27 mouse cellular contexts compared by ENCODE assay signal in the genomic region with DNA sequence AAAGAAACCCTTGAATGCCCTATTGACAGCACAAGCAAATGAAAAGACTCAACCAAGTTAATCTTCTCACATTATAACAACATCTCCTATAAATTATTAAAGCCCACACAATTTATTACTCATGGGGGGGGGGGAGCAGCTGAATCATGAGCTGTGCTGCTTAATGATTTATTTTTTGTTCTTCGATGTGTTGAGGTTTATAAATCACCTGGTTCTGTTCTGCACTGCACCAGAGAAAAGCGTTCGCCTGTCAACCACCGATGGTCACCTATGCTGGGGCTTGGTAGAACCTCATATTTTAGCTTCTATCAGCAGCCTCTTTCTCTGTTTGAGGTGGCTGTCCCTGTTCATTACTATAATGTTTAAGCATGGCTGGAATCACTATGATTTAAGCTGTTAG.
"Had no signal": no experiment of that assay in that cellular context is flagged by ENCODE, and none has a peak within 500 bp of the region (broad histone marks: within the 10 kb centered on the region; RNA-seq: fewer than 3 reads in every experiment).

No protein-coding gene starts in this region.

- DNase-seq: gastrocnemius, adult 2 months; gastrocnemius, postnatal 10 days; gastrocnemius, postnatal 25 days; heart, adult 2 months; heart, postnatal 10 days; heart, postnatal 4 days; kidney, postnatal 36 days; liver; liver, embryonic 13.5 days; liver, postnatal 0 days had no signal

- H3K27me3 ChIP-seq: heart, embryonic 12.5 days; hindbrain, embryonic 12.5 days; intestine, embryonic 15.5 days; limb, embryonic 12.5 days; liver, embryonic 13.5 days; liver, embryonic 15.5 days had no signal

- H3K4me1 ChIP-seq: hindbrain, embryonic 12.5 days; liver, embryonic 13.5 days had no signal

- H3K4me3 ChIP-seq: gastrocnemius, adult 2 months; heart, adult 2 months; heart, embryonic 10.5 days; heart, embryonic 12.5 days; hindbrain, embryonic 10.5 days; hindbrain, embryonic 12.5 days; intestine, embryonic 15.5 days; layer of hippocampus, adult 2 months; left cerebral cortex, adult 2 months; limb, embryonic 10.5 days; limb, embryonic 12.5 days; liver, embryonic 13.5 days; liver, embryonic 15.5 days had no signal

- H3K9me3 ChIP-seq: heart, embryonic 10.5 days; heart, embryonic 12.5 days; hindbrain, embryonic 10.5 days; hindbrain, embryonic 12.5 days; intestine, embryonic 15.5 days; limb, embryonic 10.5 days; limb, embryonic 12.5 days; liver, embryonic 13.5 days; liver, embryonic 15.5 days had no signal

- H3K9ac ChIP-seq: heart, embryonic 12.5 days; hindbrain, embryonic 12.5 days; hindbrain, embryonic 14.5 days; intestine, embryonic 15.5 days; limb, embryonic 12.5 days; liver, embryonic 13.5 days; liver, embryonic 15.5 days; liver, postnatal 0 days had no signal

- ATAC-seq: forebrain, embryonic 16.5 days; hindbrain, embryonic 16.5 days; inflammation-experienced regulatory T-cells, adult 6 months; intestine, embryonic 15.5 days; intestine, postnatal 0 days; liver, postnatal 0 days had no signal

- H3K27ac ChIP-seq: gastrocnemius, adult 2 months; heart, adult 2 months; heart, embryonic 10.5 days; hindbrain, embryonic 10.5 days; hindbrain, embryonic 12.5 days; hindbrain, embryonic 14.5 days; intestine, embryonic 15.5 days; kidney, postnatal 0 days; layer of hippocampus, adult 2 months; left cerebral cortex, adult 2 months; limb, embryonic 10.5 days; limb, embryonic 12.5 days; liver, embryonic 13.5 days; liver, embryonic 15.5 days had no signal

- H3K36me3 ChIP-seq: heart, embryonic 10.5 days; heart, embryonic 12.5 days; hindbrain, embryonic 10.5 days; hindbrain, embryonic 12.5 days; intestine, embryonic 15.5 days; limb, embryonic 10.5 days; limb, embryonic 12.5 days; liver, embryonic 13.5 days; liver, embryonic 15.5 days had no signal

- H3K4me2 ChIP-seq: hindbrain, embryonic 12.5 days; hindbrain, embryonic 14.5 days; intestine, embryonic 15.5 days; limb, embryonic 12.5 days; liver, embryonic 11.5 days; liver, embryonic 13.5 days; liver, embryonic 15.5 days had no signal
